Mouse (Mus musculus): Measurements from ENCODE around the gene Slc4a1. TPM values are rescaled to one million over a fixed set of nuclear protein-coding genes. Genes with fewer than 3 reads are reported as not detected.

The Slc4a1 gene
- polyA plus RNA-seq, 1 experiment from 2014 or later, result 6.8 TPM

GRCm38 (mm10) chr11:102334010-102334409 lies 32.0 kb downstream of the Slc4a1 start:
- no peaks in the 10 kb centered on the region for H3K9me3 ChIP-seq (ENCODE audit: control insufficient read depth, low read length)
- WGBS, result 61% methylated on average over 4 of the region's 4 CpGs
- no peak overlapping the region for H3K9ac ChIP-seq (ENCODE audit: low read depth, low read length)
- no peaks in the 10 kb centered on the region for H3K4me1 ChIP-seq (ENCODE audit: control insufficient read depth, insufficient read depth, low read length)
- H3K36me3 ChIP-seq (ENCODE audit: control insufficient read depth, insufficient read depth, low read length), result no peaks in the 10 kb centered on the region
- H3K27ac ChIP-seq (replicated peaks; ENCODE audit: low read depth, low read length), result no peak overlapping the region
- no peaks in the 10 kb centered on the region for H3K27me3 ChIP-seq (replicated peaks; ENCODE audit: control insufficient read depth, insufficient read depth, low read length)
- no peak overlapping the region for H3K4me3 ChIP-seq (ENCODE audit: low read depth, low read length)
- ATAC-seq (ENCODE audit: low read depth), result no peak
- no peak overlapping the region for H3K4me2 ChIP-seq (ENCODE audit: low read depth, low read length)
- DNase-seq (ENCODE audit: low spot score), result no peak

- H3K27me3 ChIP-seq (replicated peaks; ENCODE audit: control insufficient read depth, insufficient read depth, low read length), result no peaks in the 10 kb centered on the region
- H3K4me2 ChIP-seq (ENCODE audit: low read depth, low read length), result no peak overlapping the region
- H3K36me3 ChIP-seq (ENCODE audit: control insufficient read depth, insufficient read depth, low read length), result no peaks in the 10 kb centered on the region
- no peak overlapping the region for H3K27ac ChIP-seq (replicated peaks; ENCODE audit: low read depth, low read length)
- no peaks in the 10 kb centered on the region for H3K9me3 ChIP-seq (ENCODE audit: control insufficient read depth, low read length)
- DNase-seq (ENCODE audit: low spot score) (no peak), ATAC-seq (ENCODE audit: low read depth) (no peak)
- no peak overlapping the region for H3K9ac ChIP-seq (ENCODE audit: low read depth, low read length)
- H3K4me1 ChIP-seq (ENCODE audit: control insufficient read depth, insufficient read depth, low read length), result no peaks in the 10 kb centered on the region
- H3K4me3 ChIP-seq (ENCODE audit: low read depth, low read length), result no peak overlapping the region
Observed at GRCm38 (mm10) chr11:102333061-102333460, 32.9 kb downstream of the Slc4a1 start.

- no peak for DNase-seq (ENCODE audit: low spot score)
- no peak overlapping the region for H3K4me3 ChIP-seq (ENCODE audit: low read depth, low read length)
- no peaks in the 10 kb centered on the region for H3K4me1 ChIP-seq (ENCODE audit: control insufficient read depth, insufficient read depth, low read length)
- H3K9ac ChIP-seq (ENCODE audit: low read depth, low read length), result no peak overlapping the region
- WGBS, result 47% methylated on average over 4 of the region's 4 CpGs
- no peaks in the 10 kb centered on the region for H3K36me3 ChIP-seq (ENCODE audit: control insufficient read depth, insufficient read depth, low read length)
- ATAC-seq (ENCODE audit: low read depth), result no peak
- no peak overlapping the region for H3K4me2 ChIP-seq (ENCODE audit: low read depth, low read length)
- no peaks in the 10 kb centered on the region for H3K27me3 ChIP-seq (replicated peaks; ENCODE audit: control insufficient read depth, insufficient read depth, low read length)
- H3K9me3 ChIP-seq (ENCODE audit: control insufficient read depth, low read length), result no peaks in the 10 kb centered on the region
- no peak overlapping the region for H3K27ac ChIP-seq (replicated peaks; ENCODE audit: low read depth, low read length)
Observed at GRCm38 (mm10) chr11:102331806-102332205, 34.2 kb downstream of the Slc4a1 start.

- no peak overlapping the region for H3K4me3 ChIP-seq (ENCODE audit: low read depth, low read length)
- DNase-seq (ENCODE audit: low spot score), result no peak
- H3K4me2 ChIP-seq (ENCODE audit: low read depth, low read length), result no peak overlapping the region
- WGBS, result 70% methylated on average over 3 of the region's 3 CpGs
- no peaks in the 10 kb centered on the region for H3K27me3 ChIP-seq (replicated peaks; ENCODE audit: control insufficient read depth, insufficient read depth, low read length)
- H3K27ac ChIP-seq (replicated peaks; ENCODE audit: low read depth, low read length), result no peak overlapping the region
- no peaks in the 10 kb centered on the region for H3K36me3 ChIP-seq (ENCODE audit: control insufficient read depth, insufficient read depth, low read length)
- no peaks in the 10 kb centered on the region for H3K9me3 ChIP-seq (ENCODE audit: control insufficient read depth, low read length)
- no peak overlapping the region for H3K9ac ChIP-seq (ENCODE audit: low read depth, low read length)
- H3K4me1 ChIP-seq (ENCODE audit: control insufficient read depth, insufficient read depth, low read length), result no peaks in the 10 kb centered on the region
- no peak for ATAC-seq (ENCODE audit: low read depth)
Observed at GRCm38 (mm10) chr11:102330039-102330438, 36.0 kb downstream of the Slc4a1 start.

- DNase-seq (ENCODE audit: low spot score), result no peak
- Histone ChIP-seq H3K27me3 (replicated peaks; ENCODE audit: control insufficient read depth, insufficient read depth, low read length) (no peaks in the 10 kb centered on the region), H3K9me3 (ENCODE audit: control insufficient read depth, low read length) (no peaks in the 10 kb centered on the region), H3K36me3 (ENCODE audit: control insufficient read depth, insufficient read depth, low read length) (no peaks in the 10 kb centered on the region), H3K9ac (ENCODE audit: low read depth, low read length) (no peak overlapping the region), H3K27ac (replicated peaks; ENCODE audit: low read depth, low read length) (no peak overlapping the region), H3K4me2 (ENCODE audit: low read depth, low read length) (no peak overlapping the region), H3K4me3 (ENCODE audit: low read depth, low read length) (no peak overlapping the region), H3K4me1 (ENCODE audit: control insufficient read depth, insufficient read depth, low read length) (no peaks in the 10 kb centered on the region)
- no peak for ATAC-seq (ENCODE audit: low read depth)
Observed at GRCm38 (mm10) chr11:102329518-102329917, 36.5 kb downstream of the Slc4a1 start.

- DNase-seq (ENCODE audit: low spot score) (no peak), ATAC-seq (ENCODE audit: low read depth) (no peak)
- H3K36me3 ChIP-seq (ENCODE audit: control insufficient read depth, insufficient read depth, low read length), result no peaks in the 10 kb centered on the region
- no peak overlapping the region for H3K4me2 ChIP-seq (ENCODE audit: low read depth, low read length)
- H3K27me3 ChIP-seq (replicated peaks; ENCODE audit: control insufficient read depth, insufficient read depth, low read length), result no peaks in the 10 kb centered on the region
- 86% methylated on average over 7 of the region's 7 CpGs for WGBS
- H3K9ac ChIP-seq (ENCODE audit: low read depth, low read length), result no peak overlapping the region
- H3K9me3 ChIP-seq (ENCODE audit: control insufficient read depth, low read length), result no peaks in the 10 kb centered on the region
- H3K4me1 ChIP-seq (ENCODE audit: control insufficient read depth, insufficient read depth, low read length), result no peaks in the 10 kb centered on the region
- H3K27ac ChIP-seq (replicated peaks; ENCODE audit: low read depth, low read length), result no peak overlapping the region
- H3K4me3 ChIP-seq (ENCODE audit: low read depth, low read length), result no peak overlapping the region
Observed at GRCm38 (mm10) chr11:102327839-102328238, 38.2 kb downstream of the Slc4a1 start.

GRCm38 (mm10) chr11:102327250-102327649 lies 38.8 kb downstream of the Slc4a1 start:
- DNase-seq (ENCODE audit: low spot score), result no peak
- WGBS, result 59% methylated on average over 5 of the region's 5 CpGs

GRCm38 (mm10) chr11:102323516-102323915 lies 42.5 kb downstream of the Slc4a1 start:
- 0 out of 2 replicates have a peak, but pooled peaks cover 3% of the 10 kb centered on the region for H3K4me1 ChIP-seq (ENCODE audit: control insufficient read depth, insufficient read depth, low read length)
- H3K4me2 ChIP-seq (ENCODE audit: low read depth, low read length), result no peak overlapping the region
- no peak overlapping the region for H3K27ac ChIP-seq (replicated peaks; ENCODE audit: low read depth, low read length)
- H3K4me3 ChIP-seq (ENCODE audit: low read depth, low read length), result no peak overlapping the region
- no peak overlapping the region for H3K9ac ChIP-seq (ENCODE audit: low read depth, low read length)
- WGBS, result 79% methylated on average over 1 of the region's 1 CpGs
- no peaks in the 10 kb centered on the region for H3K36me3 ChIP-seq (ENCODE audit: control insufficient read depth, insufficient read depth, low read length)
- DNase-seq (ENCODE audit: low spot score) (no peak), ATAC-seq (ENCODE audit: low read depth) (no peak)
- no peaks in the 10 kb centered on the region for H3K9me3 ChIP-seq (ENCODE audit: control insufficient read depth, low read length)
- H3K27me3 ChIP-seq (replicated peaks; ENCODE audit: control insufficient read depth, insufficient read depth, low read length), result no peaks in the 10 kb centered on the region

More at GRCm38 (mm10) chr11:102327250-102327649, 38.8 kb downstream of the Slc4a1 start:
- no peak overlapping the region for H3K4me3 ChIP-seq (ENCODE audit: low read depth, low read length)
- no peaks in the 10 kb centered on the region for H3K4me1 ChIP-seq (ENCODE audit: control insufficient read depth, insufficient read depth, low read length)
- no peaks in the 10 kb centered on the region for H3K9me3 ChIP-seq (ENCODE audit: control insufficient read depth, low read length)
- ATAC-seq (ENCODE audit: low read depth), result no peak
- H3K36me3 ChIP-seq (ENCODE audit: control insufficient read depth, insufficient read depth, low read length), result no peaks in the 10 kb centered on the region
- H3K27ac ChIP-seq (replicated peaks; ENCODE audit: low read depth, low read length), result no peak overlapping the region
- no peaks in the 10 kb centered on the region for H3K27me3 ChIP-seq (replicated peaks; ENCODE audit: control insufficient read depth, insufficient read depth, low read length)
- H3K9ac ChIP-seq (ENCODE audit: low read depth, low read length), result no peak overlapping the region
- H3K4me2 ChIP-seq (ENCODE audit: low read depth, low read length), result no peak overlapping the region

GRCm38 (mm10) chr11:102321931-102322330 lies 44.1 kb downstream of the Slc4a1 start:
- Histone ChIP-seq H3K4me3 (ENCODE audit: low read depth, low read length) (no peak overlapping the region), H3K9ac (ENCODE audit: low read depth, low read length) (no peak overlapping the region), H3K36me3 (ENCODE audit: control insufficient read depth, insufficient read depth, low read length) (no peaks in the 10 kb centered on the region), H3K4me2 (ENCODE audit: low read depth, low read length) (no peak overlapping the region), H3K27me3 (replicated peaks; ENCODE audit: control insufficient read depth, insufficient read depth, low read length) (no peaks in the 10 kb centered on the region), H3K4me1 (ENCODE audit: control insufficient read depth, insufficient read depth, low read length) (0 out of 2 replicates have a peak, but pooled peaks cover 3% of the 10 kb centered on the region), H3K9me3 (ENCODE audit: control insufficient read depth, low read length) (no peaks in the 10 kb centered on the region), H3K27ac (replicated peaks; ENCODE audit: low read depth, low read length) (no peak overlapping the region)
- no peak for DNase-seq (ENCODE audit: low spot score)
- ATAC-seq (ENCODE audit: low read depth), result no peak
- WGBS, result 77% methylated on average over 6 of the region's 6 CpGs

All from embryonic facial prominence, embryonic 14.5 days (tissue).